Mouse (Mus musculus): Measurements from ENCODE around the gene Pdlim7. TPM values are rescaled to one million over a fixed set of nuclear protein-coding genes. Genes with fewer than 3 reads are reported as not detected.
A peak's percentile ranks its signal among the peaks of the same experiment; 100 is the strongest.

Gene Pdlim7
- polyA plus RNA-seq, 1 experiment = 22.8 TPM

- Histone ChIP-seq H3K4me3 (ENCODE audit: insufficient read depth, low read depth, low read length) (no peak overlapping the region), H3K36me3 (ENCODE audit: control insufficient read depth, insufficient read depth, low read length) (no peaks in the 10 kb centered on the region), H3K27ac (ENCODE audit: insufficient read depth, low read depth, low read length) (no peak overlapping the region), H3K27me3 (replicated peaks; ENCODE audit: control insufficient read depth, insufficient read depth, low read length) (no peaks in the 10 kb centered on the region), H3K4me1 (ENCODE audit: control insufficient read depth, insufficient read depth, low read length) (no peaks in the 10 kb centered on the region)
- 81% methylated on average over 11 of the region's 11 CpGs for WGBS
- DNase-seq = no peak
- TF ChIP-seq CTCF (conservative IDR thresholded peaks at IDR 0.05; ENCODE audit: insufficient read depth, insufficient read length, low read depth, low read length) (no peak), POLR2A (IDR thresholded peaks at IDR 0.05; ENCODE audit: low read depth, low read length) (no peak)
These were observed 14.6 kb downstream of the Pdlim7 start for GRCm38 (mm10) chr13:55498906-55499305.

DNA sequence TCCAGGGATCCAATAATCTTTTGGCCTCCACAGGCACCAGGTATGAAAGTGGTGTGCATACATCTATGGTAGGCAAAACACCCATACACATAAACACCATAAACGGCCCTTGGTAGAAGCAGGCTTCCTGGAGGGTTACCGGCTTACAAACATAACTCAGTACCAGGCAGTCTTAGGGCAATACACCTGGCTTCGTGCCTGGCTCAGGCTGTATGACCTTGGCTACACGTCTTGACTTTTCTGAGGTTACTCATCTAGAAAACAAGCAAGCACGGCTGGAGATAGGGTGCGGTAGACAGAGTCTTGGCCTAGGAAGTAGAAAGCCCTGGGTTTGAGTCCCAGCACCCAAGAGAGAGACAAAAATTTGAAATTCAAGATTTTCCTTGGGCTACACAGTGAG is 16.8 kb downstream of the Pdlim7 start:
- Histone ChIP-seq H3K36me3 (ENCODE audit: control insufficient read depth, insufficient read depth, low read length) (no peaks in the 10 kb centered on the region), H3K4me1 (ENCODE audit: control insufficient read depth, insufficient read depth, low read length) (no peaks in the 10 kb centered on the region), H3K27ac (ENCODE audit: insufficient read depth, low read depth, low read length) (no peak overlapping the region), H3K27me3 (replicated peaks; ENCODE audit: control insufficient read depth, insufficient read depth, low read length) (no peaks in the 10 kb centered on the region), H3K4me3 (ENCODE audit: insufficient read depth, low read depth, low read length) (no peak overlapping the region)
- peak; percentile 72 for DNase-seq
- no peak for TF ChIP-seq CTCF (conservative IDR thresholded peaks at IDR 0.05; ENCODE audit: insufficient read depth, insufficient read length, low read depth, low read length)
- no peak for TF ChIP-seq POLR2A (IDR thresholded peaks at IDR 0.05; ENCODE audit: low read depth, low read length)
- 37% methylated on average over 6 of the region's 6 CpGs for WGBS

DNA sequence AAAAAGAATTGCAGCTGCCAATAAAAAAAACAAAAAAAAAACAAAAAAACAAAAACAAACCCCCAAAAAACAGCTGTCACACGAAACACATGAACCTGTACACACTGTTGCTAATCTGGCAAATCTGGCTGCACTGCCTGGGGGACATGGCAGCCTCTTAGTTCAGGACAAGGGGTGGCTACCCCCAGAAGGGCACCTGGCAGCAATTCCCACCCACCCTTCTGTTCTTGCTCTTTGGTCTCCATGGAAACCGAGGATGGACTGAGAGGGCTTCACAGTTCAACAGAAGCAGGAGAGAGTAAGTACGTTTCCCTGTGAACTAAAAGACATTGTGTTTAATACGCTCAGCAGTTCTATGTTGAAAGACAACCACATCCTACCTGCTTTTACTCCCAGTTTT is 17.8 kb downstream of the Pdlim7 start:
- Histone ChIP-seq H3K27me3 (replicated peaks; ENCODE audit: control insufficient read depth, insufficient read depth, low read length) (no peaks in the 10 kb centered on the region), H3K36me3 (ENCODE audit: control insufficient read depth, insufficient read depth, low read length) (no peaks in the 10 kb centered on the region), H3K27ac (ENCODE audit: insufficient read depth, low read depth, low read length) (no peak overlapping the region), H3K4me1 (ENCODE audit: control insufficient read depth, insufficient read depth, low read length) (no peaks in the 10 kb centered on the region), H3K4me3 (ENCODE audit: insufficient read depth, low read depth, low read length) (no peak overlapping the region)
- whole genome bisulfite sequencing = 75% methylated on average over 4 of the region's 4 CpGs
- no peak for DNase-seq
- no peak for TF ChIP-seq POLR2A (IDR thresholded peaks at IDR 0.05; ENCODE audit: low read depth, low read length)
- TF ChIP-seq CTCF (conservative IDR thresholded peaks at IDR 0.05; ENCODE audit: insufficient read depth, insufficient read length, low read depth, low read length) = no peak

GRCm38 (mm10) chr13:55494883-55495621 is 18.4 kb downstream of the Pdlim7 start:
- 35% methylated on average over 18 of the region's 18 CpGs for WGBS
- no peaks in the 10 kb centered on the region for H3K36me3 ChIP-seq (ENCODE audit: control insufficient read depth, insufficient read depth, low read length)

DNA sequence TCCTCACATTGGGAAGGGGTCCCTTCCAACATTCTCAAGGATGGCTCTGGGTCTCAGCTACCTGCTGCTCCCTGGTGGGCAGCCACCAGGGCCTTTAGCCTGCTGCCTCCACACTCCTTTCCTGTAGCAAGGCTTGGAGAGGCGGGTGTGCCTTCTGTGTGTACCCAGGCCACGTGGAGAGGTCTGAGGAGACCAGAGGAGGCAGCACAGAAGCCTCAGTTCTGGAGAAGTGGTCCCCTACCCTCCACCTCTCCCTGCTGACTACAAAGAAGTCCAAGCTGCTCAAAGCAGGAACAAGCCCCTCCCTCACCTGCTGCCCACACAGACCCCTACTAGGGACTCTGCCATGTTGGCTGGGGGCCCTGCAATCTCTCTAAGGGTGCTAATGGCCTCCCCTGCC is 19.2 kb downstream of the Pdlim7 start:
- Histone ChIP-seq H3K27me3 (replicated peaks; ENCODE audit: control insufficient read depth, insufficient read depth, low read length) (no peaks in the 10 kb centered on the region), H3K27ac (ENCODE audit: insufficient read depth, low read depth, low read length) (no peak overlapping the region), H3K36me3 (ENCODE audit: control insufficient read depth, insufficient read depth, low read length) (no peaks in the 10 kb centered on the region), H3K4me3 (ENCODE audit: insufficient read depth, low read depth, low read length) (no peak overlapping the region), H3K4me1 (ENCODE audit: control insufficient read depth, insufficient read depth, low read length) (no peaks in the 10 kb centered on the region)
- no peak for TF ChIP-seq POLR2A (IDR thresholded peaks at IDR 0.05; ENCODE audit: low read depth, low read length)
- TF ChIP-seq CTCF (conservative IDR thresholded peaks at IDR 0.05; ENCODE audit: insufficient read depth, insufficient read length, low read depth, low read length) = no peak
- no peak for DNase-seq
- 48% methylated on average over 2 of the region's 2 CpGs for WGBS

More at GRCm38 (mm10) chr13:55494883-55495621, 18.4 kb downstream of the Pdlim7 start:
- no peak overlapping the region for H3K4me3 ChIP-seq (ENCODE audit: insufficient read depth, low read depth, low read length)
- TF ChIP-seq CTCF (conservative IDR thresholded peaks at IDR 0.05; ENCODE audit: insufficient read depth, insufficient read length, low read depth, low read length) (no peak), POLR2A (IDR thresholded peaks at IDR 0.05; ENCODE audit: low read depth, low read length) (no peak)
- peak; percentile 47 for DNase-seq
- H3K27ac ChIP-seq (ENCODE audit: insufficient read depth, low read depth, low read length) = no peak overlapping the region
- H3K4me1 ChIP-seq (ENCODE audit: control insufficient read depth, insufficient read depth, low read length) = no peaks in the 10 kb centered on the region
- no peaks in the 10 kb centered on the region for H3K27me3 ChIP-seq (replicated peaks; ENCODE audit: control insufficient read depth, insufficient read depth, low read length)

- TF ChIP-seq POLR2A (IDR thresholded peaks at IDR 0.05; ENCODE audit: low read depth, low read length) (no peak), CTCF (conservative IDR thresholded peaks at IDR 0.05; ENCODE audit: insufficient read depth, insufficient read length, low read depth, low read length) (no peak)
- Histone ChIP-seq H3K27ac (ENCODE audit: insufficient read depth, low read depth, low read length) (no peak within 1 kb of the TSS), H3K4me1 (ENCODE audit: control insufficient read depth, insufficient read depth, low read length) (no peaks in the 10 kb centered on the region), H3K36me3 (ENCODE audit: control insufficient read depth, insufficient read depth, low read length) (no peaks in the 10 kb centered on the region), H3K27me3 (replicated peaks; ENCODE audit: control insufficient read depth, insufficient read depth, low read length) (0 out of 2 replicates have a peak, but pooled peaks cover 1% of the 10 kb centered on the region), H3K4me3 (ENCODE audit: insufficient read depth, low read depth, low read length) (peak within 1 kb of the TSS; percentile 68)
- WGBS = 2% methylated on average over 80 of the region's 83 CpGs
- no peak for DNase-seq
These were observed 25.6 kb downstream of the Pdlim7 start, which contains the start of gene Dbn1 for GRCm38 (mm10) chr13:55487578-55488498. TSS of gene Dbn1 (minus strand) at chr13:55488111.
